Mouse (Mus musculus): ENCODE data around the gene Ddx46. TPM values are rescaled to one million over a fixed set of nuclear protein-coding genes. Genes with fewer than 3 reads are reported as not detected.
"Not testable (repeated sequence)": the region's sequence is repeated elsewhere in the genome, so short reads cannot be mapped to it uniquely, and the experiment has no call there.

Ddx46 gene
- polyA plus RNA-seq, 1 experiment from 2014 or later, result 32.5 TPM

GRCm38 (mm10) chr13:55695989-55696388, 61.2 kb downstream of the Ddx46 start:
- peaks cover 18% of the 10 kb centered on the region for H3K4me1 ChIP-seq (ENCODE audit: control insufficient read depth, insufficient read depth, low read length)
- WGBS, result no CpG with 5 or more reads among the region's 3 CpGs
- H3K4me2 ChIP-seq (ENCODE audit: low read depth, low read length); H3K27me3 ChIP-seq (ENCODE audit: control insufficient read depth, insufficient read depth, low read length); H3K9me3 ChIP-seq (replicated peaks; ENCODE audit: control insufficient read depth, low read length); ATAC-seq (ENCODE audit: insufficient read depth, low FRiP score); H3K4me3 ChIP-seq (replicated peaks; ENCODE audit: low read length); H3K27ac ChIP-seq (ENCODE audit: low read length); H3K9ac ChIP-seq (ENCODE audit: low read length): not testable (repeated sequence)
- peaks cover 16% of the 10 kb centered on the region for H3K36me3 ChIP-seq (ENCODE audit: control insufficient read depth, insufficient read depth, low read length)

GRCm38 (mm10) chr13:55704301-55704700, 69.5 kb downstream of the Ddx46 start:
- Histone ChIP-seq H3K36me3 (ENCODE audit: control insufficient read depth, insufficient read depth, low read length) (peaks cover 23% of the 10 kb centered on the region), H3K4me1 (ENCODE audit: control insufficient read depth, insufficient read depth, low read length) (no peaks in the 10 kb centered on the region), H3K9ac (ENCODE audit: low read length) (no peak overlapping the region), H3K4me2 (ENCODE audit: low read depth, low read length) (no peak overlapping the region), H3K4me3 (replicated peaks; ENCODE audit: low read length) (no peak overlapping the region), H3K27me3 (ENCODE audit: control insufficient read depth, insufficient read depth, low read length) (no peaks in the 10 kb centered on the region), H3K9me3 (replicated peaks; ENCODE audit: control insufficient read depth, low read length) (0 out of 2 replicates have a peak, but pooled peaks cover 4% of the 10 kb centered on the region), H3K27ac (ENCODE audit: low read length) (no peak overlapping the region)
- no peak for ATAC-seq (ENCODE audit: insufficient read depth, low FRiP score)
- 82% methylated on average over 4 of the region's 4 CpGs for WGBS

- WGBS, result 91% methylated on average over 3 of the region's 3 CpGs
- H3K9me3 ChIP-seq (replicated peaks; ENCODE audit: control insufficient read depth, low read length), result no peaks in the 10 kb centered on the region
- no peaks in the 10 kb centered on the region for H3K27me3 ChIP-seq (ENCODE audit: control insufficient read depth, insufficient read depth, low read length)
- H3K36me3 ChIP-seq (ENCODE audit: control insufficient read depth, insufficient read depth, low read length), result no peaks in the 10 kb centered on the region
- no peak overlapping the region for H3K4me2 ChIP-seq (ENCODE audit: low read depth, low read length)
- ATAC-seq (ENCODE audit: insufficient read depth, low FRiP score), result no peak
- H3K27ac ChIP-seq (ENCODE audit: low read length), result no peak overlapping the region
- 0 out of 2 replicates have a peak, but pooled peaks cover 2% of the 10 kb centered on the region for H3K4me1 ChIP-seq (ENCODE audit: control insufficient read depth, insufficient read depth, low read length)
- H3K4me3 ChIP-seq (replicated peaks; ENCODE audit: low read length), result no peak overlapping the region
- no peak overlapping the region for H3K9ac ChIP-seq (ENCODE audit: low read length)
These were observed 78.0 kb downstream of the Ddx46 start for GRCm38 (mm10) chr13:55712846-55713245.

- under 1% methylated on average over 63 of the region's 63 CpGs for WGBS
- peak within 1 kb of the TSS; percentile 77 for H3K4me2 ChIP-seq (ENCODE audit: low read depth, low read length)
- no peaks in the 10 kb centered on the region for H3K27me3 ChIP-seq (ENCODE audit: control insufficient read depth, insufficient read depth, low read length)
- H3K36me3 ChIP-seq (ENCODE audit: control insufficient read depth, insufficient read depth, low read length), result peaks cover 3% of the 10 kb centered on the region; the same call in 1 of the 2 replicates
- H3K4me3 ChIP-seq (replicated peaks; ENCODE audit: low read length), result peak within 1 kb of the TSS; percentile 81
- peak within 1 kb of the TSS; percentile 92 for H3K9ac ChIP-seq (ENCODE audit: low read length)
- no peaks in the 10 kb centered on the region for H3K9me3 ChIP-seq (replicated peaks; ENCODE audit: control insufficient read depth, low read length)
- H3K27ac ChIP-seq (ENCODE audit: low read length), result peak within 1 kb of the TSS; percentile 83
- peak; percentile 96 for ATAC-seq (ENCODE audit: insufficient read depth, low FRiP score)
- 0 out of 2 replicates have a peak, but pooled peaks cover 2% of the 10 kb centered on the region for H3K4me1 ChIP-seq (ENCODE audit: control insufficient read depth, insufficient read depth, low read length)
These were observed 79.8 kb downstream of the Ddx46 start, which contains the start of gene Txndc15 for GRCm38 (mm10) chr13:55714501-55715166. Txndc15 (plus strand) TSS chr13:55714650.

- Histone ChIP-seq H3K36me3 (ENCODE audit: control insufficient read depth, insufficient read depth, low read length) (peaks cover 7% of the 10 kb centered on the region; the same call in 1 of the 2 replicates), H3K9ac (ENCODE audit: low read length) (peak overlapping the region; percentile 92), H3K27ac (ENCODE audit: low read length) (peak overlapping the region; percentile 83), H3K9me3 (replicated peaks; ENCODE audit: control insufficient read depth, low read length) (no peaks in the 10 kb centered on the region), H3K4me1 (ENCODE audit: control insufficient read depth, insufficient read depth, low read length) (0 out of 2 replicates have a peak, but pooled peaks cover under 1% of the 10 kb centered on the region), H3K4me2 (ENCODE audit: low read depth, low read length) (peak overlapping the region; percentile 77), H3K4me3 (replicated peaks; ENCODE audit: low read length) (peak overlapping the region; percentile 81), H3K27me3 (ENCODE audit: control insufficient read depth, insufficient read depth, low read length) (no peaks in the 10 kb centered on the region)
- ATAC-seq (ENCODE audit: insufficient read depth, low FRiP score), result no peak
- WGBS, result 4% methylated on average over 5 of the region's 5 CpGs
These were observed 80.3 kb downstream of the Ddx46 start for GRCm38 (mm10) chr13:55715167-55715512.

GRCm38 (mm10) chr13:55715908-55716510, 81.2 kb downstream of the Ddx46 start:
- Histone ChIP-seq H3K9me3 (replicated peaks; ENCODE audit: control insufficient read depth, low read length) (no peaks in the 10 kb centered on the region), H3K4me3 (replicated peaks; ENCODE audit: low read length) (no peak overlapping the region), H3K27me3 (ENCODE audit: control insufficient read depth, insufficient read depth, low read length) (no peaks in the 10 kb centered on the region), H3K4me2 (ENCODE audit: low read depth, low read length) (peak overlapping the region; percentile 77), H3K27ac (ENCODE audit: low read length) (no peak overlapping the region), H3K9ac (ENCODE audit: low read length) (no peak overlapping the region), H3K36me3 (ENCODE audit: control insufficient read depth, insufficient read depth, low read length) (peaks cover 11% of the 10 kb centered on the region), H3K4me1 (ENCODE audit: control insufficient read depth, insufficient read depth, low read length) (no peaks in the 10 kb centered on the region)
- 82% methylated on average over 7 of the region's 7 CpGs for WGBS
- no peak for ATAC-seq (ENCODE audit: insufficient read depth, low FRiP score)

- Histone ChIP-seq H3K27me3 (ENCODE audit: control insufficient read depth, insufficient read depth, low read length) (no peaks in the 10 kb centered on the region), H3K27ac (ENCODE audit: low read length) (no peak overlapping the region), H3K36me3 (ENCODE audit: control insufficient read depth, insufficient read depth, low read length) (peaks cover 11% of the 10 kb centered on the region), H3K4me1 (ENCODE audit: control insufficient read depth, insufficient read depth, low read length) (no peaks in the 10 kb centered on the region), H3K9ac (ENCODE audit: low read length) (no peak overlapping the region), H3K4me3 (replicated peaks; ENCODE audit: low read length) (no peak overlapping the region), H3K9me3 (replicated peaks; ENCODE audit: control insufficient read depth, low read length) (no peaks in the 10 kb centered on the region), H3K4me2 (ENCODE audit: low read depth, low read length) (no peak overlapping the region)
- no peak for ATAC-seq (ENCODE audit: insufficient read depth, low FRiP score)
- WGBS, result 80% methylated on average over 8 of the region's 8 CpGs
These were observed 86.7 kb downstream of the Ddx46 start for GRCm38 (mm10) chr13:55721516-55721915.

- peaks cover 11% of the 10 kb centered on the region for H3K36me3 ChIP-seq (ENCODE audit: control insufficient read depth, insufficient read depth, low read length)
- WGBS, result 91% methylated on average over 2 of the region's 2 CpGs
- H3K9ac ChIP-seq (ENCODE audit: low read length), result no peak overlapping the region
- H3K4me1 ChIP-seq (ENCODE audit: control insufficient read depth, insufficient read depth, low read length), result no peaks in the 10 kb centered on the region
- H3K27me3 ChIP-seq (ENCODE audit: control insufficient read depth, insufficient read depth, low read length), result no peaks in the 10 kb centered on the region
- no peaks in the 10 kb centered on the region for H3K9me3 ChIP-seq (replicated peaks; ENCODE audit: control insufficient read depth, low read length)
- H3K27ac ChIP-seq (ENCODE audit: low read length), result no peak overlapping the region
- no peak overlapping the region for H3K4me2 ChIP-seq (ENCODE audit: low read depth, low read length)
- no peak for ATAC-seq (ENCODE audit: insufficient read depth, low FRiP score)
- no peak overlapping the region for H3K4me3 ChIP-seq (replicated peaks; ENCODE audit: low read length)
These were observed 87.2 kb downstream of the Ddx46 start for GRCm38 (mm10) chr13:55721995-55722394.

GRCm38 (mm10) chr13:55726598-55727119, 91.8 kb downstream of the Ddx46 start:
- H3K9me3 ChIP-seq (replicated peaks; ENCODE audit: control insufficient read depth, low read length), result no peaks in the 10 kb centered on the region
- H3K36me3 ChIP-seq (ENCODE audit: control insufficient read depth, insufficient read depth, low read length), result no peaks in the 10 kb centered on the region
- H3K27me3 ChIP-seq (ENCODE audit: control insufficient read depth, insufficient read depth, low read length), result no peaks in the 10 kb centered on the region
- no peak for ATAC-seq (ENCODE audit: insufficient read depth, low FRiP score)
- 3% methylated on average over 4 of the region's 4 CpGs for WGBS
- H3K9ac ChIP-seq (ENCODE audit: low read length), result peak overlapping the region; percentile 88
- H3K27ac ChIP-seq (ENCODE audit: low read length), result peak overlapping the region; percentile 99
- peak overlapping the region; percentile 68 for H3K4me3 ChIP-seq (replicated peaks; ENCODE audit: low read length)
- H3K4me2 ChIP-seq (ENCODE audit: low read depth, low read length), result peak overlapping the region; percentile 71
- H3K4me1 ChIP-seq (ENCODE audit: control insufficient read depth, insufficient read depth, low read length), result no peaks in the 10 kb centered on the region

Data from stomach, embryonic 16.5 days (tissue).